Mouse (Mus musculus): ENCODE data around the gene Anapc4.

Anapc4 gene

GRCm38 (mm10) chr5:52871461-52871860 lies 37.6 kb downstream of the Anapc4 start:
- no peak for DNase-seq

- DNase-seq = peak; percentile 54
Observed at GRCm38 (mm10) chr5:52871986-52872385, 38.2 kb downstream of the Anapc4 start.

DNA sequence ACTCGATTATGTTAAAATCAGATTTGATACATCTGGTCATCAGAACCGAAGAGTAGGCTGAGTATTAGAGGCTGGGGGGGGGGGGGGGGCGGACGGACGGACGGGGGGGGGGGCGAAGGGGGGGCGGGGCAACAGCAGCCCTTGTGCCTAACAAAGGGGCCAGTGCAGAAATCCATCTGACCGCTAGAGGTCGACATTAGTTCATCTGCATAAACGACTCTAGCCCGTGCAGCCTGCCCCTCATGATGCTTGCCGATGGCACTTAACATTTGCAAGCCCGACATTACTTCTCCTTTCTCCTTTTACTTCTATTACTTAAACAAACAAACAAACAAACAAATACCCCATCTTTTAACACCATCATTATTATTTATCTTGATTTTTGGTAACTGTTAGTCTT lies 45.0 kb downstream of the Anapc4 start:
- peak; percentile 71 for DNase-seq

- no peak for DNase-seq
Observed at GRCm38 (mm10) chr5:52879926-52880325, 46.1 kb downstream of the Anapc4 start.

- DNase-seq = no peak
Observed at GRCm38 (mm10) chr5:52882446-52882845, 48.6 kb downstream of the Anapc4 start.

DNA sequence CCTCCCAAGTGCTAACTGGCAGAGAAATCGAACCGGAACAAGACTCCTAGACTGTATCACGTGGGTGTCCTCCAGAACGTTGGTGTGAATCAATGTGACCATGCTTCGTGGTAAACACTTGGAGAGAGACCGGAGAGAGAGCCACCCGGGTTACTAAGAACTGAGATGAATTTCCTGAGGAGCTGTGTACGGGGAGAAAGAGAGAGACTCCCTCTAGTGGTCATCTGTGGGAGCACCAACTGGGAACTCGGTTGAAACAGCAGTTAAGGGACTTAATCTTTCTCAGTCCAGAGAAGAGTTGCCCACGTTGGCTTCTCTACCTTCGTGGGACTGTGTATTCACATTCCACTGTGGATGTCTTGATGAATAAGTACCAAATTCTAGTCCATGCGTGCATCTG lies 53.3 kb downstream of the Anapc4 start:
- DNase-seq = peak; percentile 69

GRCm38 (mm10) chr5:52889919-52890318 lies 56.1 kb downstream of the Anapc4 start:
- DNase-seq = no peak

DNA sequence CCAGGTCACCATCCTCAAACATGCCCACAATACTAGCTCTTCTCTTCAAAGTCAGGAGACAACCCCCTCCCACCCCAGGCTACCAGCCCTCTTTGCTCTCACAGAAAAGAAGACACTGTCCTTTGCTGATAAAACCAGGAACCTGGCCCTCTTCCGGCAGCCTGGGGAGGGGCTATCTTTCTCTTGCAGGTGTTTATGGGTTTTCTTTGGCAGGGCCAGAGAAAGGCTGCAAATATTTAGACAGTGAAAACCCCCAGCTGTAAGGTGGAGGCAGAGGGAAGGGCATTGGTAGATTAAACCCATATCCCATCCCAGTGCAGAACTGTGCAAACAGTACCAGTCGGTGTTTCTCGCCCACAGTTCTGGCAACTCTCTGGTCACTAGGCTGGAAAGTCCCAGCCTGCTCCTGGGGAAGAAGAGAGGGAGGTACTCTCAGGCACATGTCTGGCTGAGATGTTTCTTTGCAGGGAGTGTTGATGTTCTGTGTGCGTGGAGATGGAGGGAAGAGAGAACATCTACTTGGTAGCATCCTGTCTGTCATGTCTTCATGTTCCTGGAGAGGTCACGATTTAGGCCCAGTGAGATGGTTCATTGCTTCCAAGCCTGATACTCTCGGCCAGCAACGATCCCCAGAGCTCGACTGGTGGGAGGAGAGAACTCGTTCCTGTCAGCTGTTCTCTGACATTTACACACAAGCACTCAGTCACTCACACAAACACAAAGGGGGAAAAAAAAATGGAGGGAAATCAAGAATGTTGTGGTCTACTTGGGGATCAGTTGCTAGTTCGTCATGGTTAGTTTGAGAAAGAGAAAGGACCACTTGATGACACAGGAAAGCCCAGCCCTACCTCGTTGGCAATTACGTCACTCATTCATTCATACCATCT lies 58.4 kb downstream of the Anapc4 start:
- no peak for DNase-seq

- no peak for DNase-seq
Observed at GRCm38 (mm10) chr5:52893938-52894337, 60.1 kb downstream of the Anapc4 start.

GRCm38 (mm10) chr5:52904246-52904645 lies 70.4 kb downstream of the Anapc4 start:
- DNase-seq = no peak

DNA sequence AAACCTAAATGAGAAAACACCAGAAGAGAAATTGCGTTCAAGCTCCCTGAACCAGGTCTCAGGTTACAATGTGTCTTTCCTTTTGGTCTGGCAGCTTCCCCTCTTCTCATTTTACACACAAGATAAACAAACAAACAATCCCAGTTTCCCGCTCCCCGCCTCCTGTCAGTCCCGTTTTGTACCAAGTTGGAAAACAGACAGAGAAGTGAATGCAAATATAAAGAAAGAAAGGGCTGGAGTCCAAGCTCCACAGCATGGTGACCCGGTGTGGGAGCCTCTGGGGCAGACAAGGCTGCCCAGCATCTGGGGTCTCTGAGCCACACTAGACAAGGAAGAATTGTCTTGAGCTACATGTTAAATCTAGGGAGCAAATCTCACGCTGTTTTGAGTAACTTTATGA lies 70.9 kb downstream of the Anapc4 start:
- no peak for DNase-seq

DNA sequence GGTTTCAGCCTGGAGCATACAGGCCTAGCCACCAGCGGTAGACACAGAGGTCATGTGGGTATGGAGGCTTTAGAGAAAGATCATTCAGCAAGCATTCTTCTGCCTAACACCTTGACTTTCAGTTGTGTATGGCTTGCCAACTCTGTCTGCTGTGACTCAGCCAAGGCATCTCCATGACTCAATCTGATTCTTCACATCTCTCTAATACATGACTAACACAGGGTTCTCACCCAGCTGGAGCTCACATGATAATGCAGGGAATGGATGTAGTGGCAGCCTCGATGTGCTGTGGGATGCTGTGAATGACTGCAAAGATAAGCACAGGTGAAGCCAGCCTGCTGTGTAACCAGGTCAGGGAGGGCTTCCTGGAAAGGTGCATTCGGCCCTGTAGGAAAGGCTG lies 74.4 kb downstream of the Anapc4 start:
- DNase-seq = no peak

- peak; percentile 62 for DNase-seq
Observed at GRCm38 (mm10) chr5:52910159-52910591, 76.4 kb downstream of the Anapc4 start.

- no peak for DNase-seq
Observed at GRCm38 (mm10) chr5:52911286-52911870, 77.6 kb downstream of the Anapc4 start.

DNA sequence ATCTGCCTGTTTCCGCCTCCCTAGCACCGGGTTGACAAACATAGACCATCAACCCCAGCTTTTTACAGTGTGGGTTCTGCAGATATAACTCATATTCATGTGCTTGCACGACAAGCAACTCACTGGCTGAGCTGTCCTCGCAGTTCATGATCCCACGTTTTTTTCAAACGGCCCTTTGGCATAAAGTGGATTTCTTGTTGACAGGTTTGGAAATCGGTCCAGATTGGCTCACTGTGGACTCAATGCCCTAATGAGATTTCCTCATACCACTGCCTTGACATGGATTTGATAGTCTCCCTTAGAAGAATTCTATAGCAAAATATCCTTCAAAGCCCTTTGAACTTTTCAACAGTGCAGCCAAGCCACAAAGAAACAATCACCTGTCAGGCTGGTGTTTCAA lies 79.9 kb downstream of the Anapc4 start:
- no peak for DNase-seq

GRCm38 (mm10) chr5:52916186-52916585 lies 82.4 kb downstream of the Anapc4 start:
- DNase-seq = no peak
